Mouse (Mus musculus) liver, adult 10 weeks (tissue): Measurements from ENCODE around the gene Prr15l. TPM values are rescaled to one million over a fixed set of nuclear protein-coding genes. Genes with fewer than 3 reads are reported as not detected.

ENCODE experiments used
- polyA plus RNA-seq: library from polyadenylated mRNA; stranded (reverse); fragments of 350-450 nt; fragmentation: Illumina TruSeq; extraction: RNeasy Lipid Tissue Mini Kit (QIAGEN cat#74804); gene quantifications from one replicate; pipeline ENCODE4 v1.2.3, GENCODE M21; 2014; ENCODE audit warnings: low read depth, low replicate concordance

Gene Prr15l
- 0.58 TPM for polyA plus RNA-seq

DNA sequence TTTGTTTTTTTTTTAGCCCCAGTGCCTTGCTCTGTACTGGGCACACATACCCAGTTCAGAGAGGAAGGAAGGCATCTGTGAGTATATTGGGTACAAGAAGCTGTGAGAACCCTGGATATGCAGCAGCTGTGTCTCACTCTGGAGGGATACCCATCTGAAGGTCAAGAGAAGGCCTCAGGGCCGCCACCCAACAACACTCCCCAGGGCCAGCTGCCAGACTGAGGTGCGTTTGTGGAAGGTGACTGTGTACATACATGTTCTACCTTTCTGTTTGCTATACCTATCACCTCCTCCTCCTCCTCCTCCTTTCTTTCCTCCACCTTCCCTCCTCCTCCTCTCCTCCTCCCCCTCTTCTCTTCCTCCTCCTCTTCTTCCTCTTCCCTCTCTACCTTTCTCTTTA lies at the start of gene Prr15l:
Gene Prr15l (plus strand): TSS at position 17 of the 400 bp plus-strand sequence.

DNA sequence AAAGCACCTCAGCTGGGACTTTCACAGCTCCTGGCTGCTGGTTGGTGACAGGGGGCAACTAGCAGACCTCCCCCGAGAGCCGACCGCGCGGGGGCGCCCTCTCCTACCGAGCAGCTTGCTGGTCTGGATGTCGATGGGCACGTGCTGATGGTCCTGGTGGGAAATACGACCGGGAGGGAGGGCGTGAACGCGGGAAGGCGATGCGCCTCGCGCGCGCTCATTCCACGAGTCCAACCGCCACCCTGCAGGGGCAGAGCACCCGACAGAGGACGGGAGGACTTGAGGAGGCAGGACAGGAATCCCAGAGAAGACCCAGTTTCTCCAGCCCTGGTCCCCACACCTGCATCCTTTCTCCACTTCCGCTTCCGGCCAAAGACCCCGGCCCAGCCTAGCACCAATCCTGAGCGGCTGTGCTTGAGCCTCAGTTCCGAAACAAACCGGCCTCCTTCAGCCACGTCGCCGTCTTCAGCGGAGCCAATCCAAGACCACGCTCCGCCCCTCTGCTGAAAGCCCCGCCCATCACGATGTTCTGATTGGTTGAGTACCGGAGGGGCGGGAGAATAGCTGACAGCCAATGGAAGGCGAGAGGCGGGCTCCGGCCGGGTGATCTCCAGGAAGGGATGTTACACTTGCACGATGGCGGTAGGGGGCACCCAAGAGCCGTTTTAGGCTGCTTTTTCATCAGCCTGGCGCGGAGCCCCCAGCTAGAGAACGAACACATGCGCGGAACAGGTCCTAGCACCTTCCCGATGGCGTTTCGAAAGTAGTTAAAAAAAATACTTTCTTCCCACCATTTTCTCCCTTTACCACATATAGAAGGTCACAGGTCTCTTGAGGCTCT lies 11.6 kb upstream of the Prr15l start, which contains the start of gene Cdk5rap3:
Gene Cdk5rap3 (minus strand): TSS at position 453 of the 841 bp plus-strand sequence.

DNA sequence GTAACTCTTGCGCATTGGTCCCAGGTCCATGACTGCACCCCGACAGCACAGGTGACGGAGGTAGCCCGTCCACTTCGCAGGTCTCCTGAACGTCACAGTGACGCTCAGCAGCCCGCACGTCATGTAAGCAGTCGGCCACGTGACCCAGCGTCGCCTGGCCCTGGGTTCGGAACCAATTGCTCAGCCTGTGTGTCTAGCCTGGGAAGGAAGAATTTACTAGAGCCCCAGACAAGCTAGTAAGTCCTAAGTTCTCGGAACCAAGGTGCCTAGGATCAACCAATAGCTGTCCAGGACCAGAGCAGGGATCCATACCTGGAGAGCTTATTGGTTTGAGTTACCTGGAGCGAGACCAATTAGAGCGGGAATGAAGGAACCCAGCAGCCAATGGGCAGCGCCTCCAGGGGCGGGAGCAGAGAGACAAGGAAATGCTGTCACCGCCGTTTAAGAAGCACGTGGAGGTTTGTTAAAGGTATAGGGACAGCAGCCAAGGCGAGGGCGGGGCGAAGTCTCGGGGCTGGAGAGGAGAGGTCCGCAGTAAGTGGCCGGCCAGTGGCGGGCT lies 15.9 kb downstream of the Prr15l start, which contains the start of gene Pnpo:
Gene Pnpo (minus strand): TSS at position 241 of the 559 bp plus-strand sequence.

DNA sequence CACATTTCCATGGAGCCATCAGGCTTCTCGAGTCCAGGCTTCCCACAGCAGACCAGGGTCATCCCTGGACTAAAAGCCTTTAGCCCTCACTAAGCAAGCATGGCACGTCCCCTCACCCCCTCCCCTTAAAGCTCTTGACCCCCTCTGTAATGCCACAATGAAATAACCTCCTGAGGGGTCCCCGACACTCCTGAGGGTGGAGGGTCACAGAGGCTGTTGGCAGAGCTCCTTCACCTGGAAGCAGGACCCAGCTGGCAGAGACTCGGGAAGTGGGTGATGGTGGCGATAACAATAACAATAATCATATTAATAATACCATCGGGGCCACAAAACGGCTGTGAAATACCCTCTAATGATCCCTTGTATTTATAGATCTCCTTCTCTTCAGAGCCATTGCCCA lies 55.0 kb downstream of the Prr15l start, which contains the start of gene Sp2:
Gene Sp2 (minus strand): TSS at position 101 of the 400 bp plus-strand sequence.

Other genes starting within 250 kb of the Prr15l start
- 3.0 TPM for gene Snx11, start 150.5 kb upstream of the Prr15l start, polyA plus RNA-seq
- 37.1 TPM for gene Cbx1, start 139.0 kb upstream of the Prr15l start, polyA plus RNA-seq
- 25.4 TPM for gene Nfe2l1, start 98.1 kb upstream of the Prr15l start, polyA plus RNA-seq
- gene Copz2, start 78.2 kb upstream of the Prr15l start, polyA plus RNA-seq = 15.9 TPM
- gene Cdk5rap3, start 11.6 kb upstream of the Prr15l start, polyA plus RNA-seq = 31.6 TPM
- 54.7 TPM for gene Pnpo, start 15.9 kb downstream of the Prr15l start, polyA plus RNA-seq
- gene Sp2, start 54.9 kb downstream of the Prr15l start, polyA plus RNA-seq = 1.2 TPM
- gene Sp6, start 85.3 kb downstream of the Prr15l start, polyA plus RNA-seq = not detected
- 0.69 TPM for gene Scrn2, start 101.8 kb downstream of the Prr15l start, polyA plus RNA-seq
- 0.58 TPM for gene Lrrc46, start 113.3 kb downstream of the Prr15l start, polyA plus RNA-seq
- gene Mrpl10, start 113.5 kb downstream of the Prr15l start, polyA plus RNA-seq = 15.7 TPM
- gene Osbpl7, start 122.5 kb downstream of the Prr15l start, polyA plus RNA-seq = 0.16 TPM
- gene Tbx21, start 187.2 kb downstream of the Prr15l start, polyA plus RNA-seq = not detected
- 0.19 TPM for gene Tbkbp1, start 223.4 kb downstream of the Prr15l start, polyA plus RNA-seq